Mouse (Mus musculus): ENCODE results near the gene Gpr87. TPM values are rescaled to one million over a fixed set of nuclear protein-coding genes. Genes with fewer than 3 reads are reported as not detected.

The Gpr87 gene
- 0.15 TPM in 1 of 2 replicates, not detected in the other for polyA plus RNA-seq (2015; fragmentation: Nextera tagmentation; extraction: Ambion mirVana)

DNA sequence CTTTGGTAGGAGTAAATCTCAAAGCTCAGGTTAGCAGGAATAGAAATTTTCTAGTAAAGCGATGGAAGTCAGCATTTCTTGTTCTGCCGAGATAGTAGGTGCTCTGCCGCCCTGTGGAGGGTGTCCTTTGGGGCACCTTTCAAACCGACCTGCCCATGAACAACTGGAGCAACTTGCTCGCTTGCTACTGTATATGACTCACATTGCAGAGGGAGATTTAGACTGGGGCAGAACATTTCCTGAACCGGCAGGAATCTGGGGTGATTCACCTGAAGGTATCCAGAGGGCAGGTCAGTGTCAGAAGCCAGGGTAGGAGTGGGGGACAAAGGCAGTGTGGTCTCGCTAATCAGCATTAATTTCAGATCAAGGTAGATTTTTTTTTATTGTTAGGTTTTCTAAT, at the start of gene Gpr87:
Gene Gpr87 (minus strand): TSS at position 167 of the 400 bp plus-strand sequence.
- no peaks in the 10 kb centered on the region for H3K27me3 ChIP-seq
- H3K9ac ChIP-seq, result no peak within 1 kb of the TSS
- no peaks in the 10 kb centered on the region for H3K36me3 ChIP-seq (ENCODE audit: poor library complexity, severe bottlenecking)
- WGBS, result 91% methylated on average over 7 of the region's 7 CpGs
- H3K4me2 ChIP-seq, result no peak within 1 kb of the TSS
- no peak for ATAC-seq
- H3K9me3 ChIP-seq (replicated peaks), result no peaks in the 10 kb centered on the region
- H3K27ac ChIP-seq, result no peak within 1 kb of the TSS
- H3K4me1 ChIP-seq, result no peaks in the 10 kb centered on the region
- no peak within 1 kb of the TSS for H3K4me3 ChIP-seq

DNA sequence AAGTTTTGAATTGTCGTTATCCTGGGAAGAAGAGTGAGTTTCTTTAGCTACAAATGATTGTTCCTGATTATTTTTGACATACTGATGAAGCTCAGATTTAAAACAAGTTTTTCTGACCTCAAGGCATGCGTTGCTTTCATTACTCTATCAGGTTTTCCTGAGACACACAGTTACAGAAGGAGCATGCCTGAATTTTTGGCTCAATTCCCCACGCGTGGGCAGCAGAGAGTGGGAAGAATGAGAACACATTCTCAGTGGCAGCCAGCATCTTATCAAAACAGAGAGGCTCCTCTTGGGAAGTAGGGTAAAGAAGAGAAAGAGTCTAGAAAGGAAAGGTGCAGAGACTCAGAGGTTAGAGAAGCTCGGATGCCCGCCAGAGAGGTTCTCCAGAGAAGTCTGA, 48.5 kb upstream of the Gpr87 start:
- Histone ChIP-seq H3K4me1 (no peaks in the 10 kb centered on the region), H3K36me3 (ENCODE audit: poor library complexity, severe bottlenecking) (no peaks in the 10 kb centered on the region), H3K27ac (no peak overlapping the region), H3K4me2 (no peak overlapping the region), H3K9ac (no peak overlapping the region), H3K27me3 (no peaks in the 10 kb centered on the region), H3K9me3 (replicated peaks) (no peaks in the 10 kb centered on the region), H3K4me3 (no peak overlapping the region)
- no peak for ATAC-seq
- 84% methylated on average over 6 of the region's 6 CpGs for WGBS

DNA sequence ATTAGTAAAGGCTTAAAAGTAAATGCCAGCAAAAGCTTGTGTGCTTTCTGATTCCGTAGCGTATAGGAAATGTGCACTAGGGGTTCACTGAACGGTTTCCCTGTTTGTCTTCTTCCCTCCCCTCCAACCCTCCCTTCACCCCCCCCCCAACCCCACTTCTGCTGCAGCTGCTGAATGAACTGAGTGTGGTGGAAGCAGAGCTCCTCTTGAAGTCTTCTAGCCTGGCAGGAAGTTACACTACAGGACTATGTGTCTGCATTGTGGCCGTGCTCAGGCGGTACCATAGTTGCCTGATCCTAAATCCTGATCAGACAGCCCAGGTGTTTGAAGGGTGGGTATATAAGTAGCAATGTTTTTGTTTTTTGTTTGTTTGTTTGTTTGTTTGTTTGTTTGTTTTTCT, 40.0 kb upstream of the Gpr87 start:
- Histone ChIP-seq H3K9ac (no peak overlapping the region), H3K27me3 (no peaks in the 10 kb centered on the region), H3K36me3 (ENCODE audit: poor library complexity, severe bottlenecking) (no peaks in the 10 kb centered on the region), H3K4me1 (no peaks in the 10 kb centered on the region), H3K4me3 (no peak overlapping the region), H3K9me3 (replicated peaks) (no peaks in the 10 kb centered on the region), H3K27ac (no peak overlapping the region), H3K4me2 (no peak overlapping the region)
- ATAC-seq, result no peak
- WGBS, result 86% methylated on average over 5 of the region's 5 CpGs

DNA sequence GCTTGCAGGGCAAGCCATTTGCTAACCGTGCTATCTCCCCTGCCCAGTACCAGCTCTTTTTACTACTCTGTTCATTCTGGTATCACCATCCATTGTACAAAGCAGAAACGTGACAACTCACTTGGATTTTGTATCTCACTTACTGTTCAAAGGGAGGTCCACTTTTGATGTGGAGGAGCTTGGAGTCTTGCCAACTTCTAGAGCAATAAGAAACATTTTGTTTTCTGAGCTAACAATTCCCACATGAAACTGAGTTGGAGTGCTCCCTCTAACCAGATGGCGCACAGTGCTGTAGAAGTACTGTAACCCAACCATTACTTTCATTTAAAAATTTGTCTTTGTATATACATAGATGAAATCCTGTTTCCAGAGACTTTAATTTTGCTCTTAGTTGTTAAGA, 36.0 kb upstream of the Gpr87 start:
- no peak overlapping the region for H3K9ac ChIP-seq
- 72% methylated on average over 3 of the region's 3 CpGs for WGBS
- no peak for ATAC-seq
- H3K27ac ChIP-seq, result no peak overlapping the region
- H3K4me2 ChIP-seq, result no peak overlapping the region
- H3K9me3 ChIP-seq (replicated peaks), result no peaks in the 10 kb centered on the region
- H3K36me3 ChIP-seq (ENCODE audit: poor library complexity, severe bottlenecking), result no peaks in the 10 kb centered on the region
- no peaks in the 10 kb centered on the region for H3K4me1 ChIP-seq
- no peak overlapping the region for H3K4me3 ChIP-seq
- H3K27me3 ChIP-seq, result no peaks in the 10 kb centered on the region

DNA sequence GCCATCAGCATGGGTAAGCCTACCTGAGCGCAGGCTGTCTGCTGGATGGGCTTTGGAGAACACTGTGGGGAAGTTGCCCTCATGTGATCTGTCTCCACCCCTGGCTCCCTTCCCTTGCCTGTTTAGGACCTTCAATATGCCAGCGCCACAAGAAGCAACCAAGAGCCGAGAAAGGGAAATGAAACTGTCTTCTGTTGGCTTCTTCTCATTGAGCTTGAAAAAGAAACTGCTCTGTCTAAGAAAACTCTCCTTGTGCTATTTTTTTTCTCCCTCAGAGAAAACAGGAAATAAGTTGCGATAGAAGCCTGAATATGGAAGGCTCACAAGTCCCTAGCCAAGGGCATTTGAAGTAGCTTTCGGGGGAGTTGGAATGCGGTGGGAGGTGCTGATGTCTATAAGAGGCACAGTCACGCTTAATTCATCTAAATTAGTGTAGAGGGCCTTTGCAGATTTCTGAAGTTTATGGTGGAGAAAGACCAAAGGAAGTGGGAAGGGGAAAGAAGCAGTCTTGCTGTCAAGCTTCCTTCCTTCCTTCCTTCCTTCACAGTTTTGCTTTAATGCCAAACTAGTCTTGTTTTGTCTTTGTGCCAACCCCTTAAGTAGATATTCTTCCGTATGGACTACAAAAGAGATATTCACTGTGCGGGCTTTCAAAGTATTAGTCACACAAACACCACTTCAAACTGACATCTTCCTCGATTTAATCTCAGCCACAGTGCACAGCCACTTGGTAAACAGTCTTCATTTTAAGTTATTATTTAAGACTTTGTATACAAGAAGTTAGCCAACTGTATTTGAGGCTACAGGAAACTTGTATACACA, 34.0 kb upstream of the Gpr87 start:
- Histone ChIP-seq H3K27ac (no peak overlapping the region), H3K9ac (no peak overlapping the region), H3K36me3 (ENCODE audit: poor library complexity, severe bottlenecking) (no peaks in the 10 kb centered on the region), H3K27me3 (no peaks in the 10 kb centered on the region), H3K4me1 (no peaks in the 10 kb centered on the region), H3K9me3 (replicated peaks) (no peaks in the 10 kb centered on the region), H3K4me2 (no peak overlapping the region), H3K4me3 (no peak overlapping the region)
- ATAC-seq, result no peak
- WGBS, result 81% methylated on average over 10 of the region's 10 CpGs

DNA sequence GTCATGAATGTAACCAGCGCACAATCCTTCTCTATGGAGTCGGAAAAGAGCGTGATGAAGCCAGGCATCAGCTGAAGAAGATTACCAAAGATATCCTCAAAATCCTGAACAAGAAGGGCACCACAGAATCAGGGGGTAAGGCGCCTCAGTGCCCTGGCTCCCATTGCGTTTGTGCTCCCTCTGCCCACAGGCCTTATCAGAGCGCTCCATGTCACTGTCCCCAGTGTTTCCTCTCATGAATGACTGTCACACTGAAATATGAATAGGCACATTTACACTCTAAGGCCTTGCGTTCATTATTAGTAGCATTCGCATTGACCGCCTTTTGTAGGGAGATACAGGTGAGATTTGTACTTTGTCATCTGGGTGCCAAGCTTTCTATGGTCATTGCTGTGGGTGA, 32.8 kb upstream of the Gpr87 start:
- Histone ChIP-seq H3K36me3 (ENCODE audit: poor library complexity, severe bottlenecking) (no peaks in the 10 kb centered on the region), H3K27me3 (no peaks in the 10 kb centered on the region), H3K4me2 (no peak overlapping the region), H3K9ac (no peak overlapping the region), H3K27ac (no peak overlapping the region), H3K4me3 (no peak overlapping the region), H3K4me1 (no peaks in the 10 kb centered on the region), H3K9me3 (replicated peaks) (no peaks in the 10 kb centered on the region)
- ATAC-seq, result no peak
- 95% methylated on average over 9 of the region's 9 CpGs for WGBS

DNA sequence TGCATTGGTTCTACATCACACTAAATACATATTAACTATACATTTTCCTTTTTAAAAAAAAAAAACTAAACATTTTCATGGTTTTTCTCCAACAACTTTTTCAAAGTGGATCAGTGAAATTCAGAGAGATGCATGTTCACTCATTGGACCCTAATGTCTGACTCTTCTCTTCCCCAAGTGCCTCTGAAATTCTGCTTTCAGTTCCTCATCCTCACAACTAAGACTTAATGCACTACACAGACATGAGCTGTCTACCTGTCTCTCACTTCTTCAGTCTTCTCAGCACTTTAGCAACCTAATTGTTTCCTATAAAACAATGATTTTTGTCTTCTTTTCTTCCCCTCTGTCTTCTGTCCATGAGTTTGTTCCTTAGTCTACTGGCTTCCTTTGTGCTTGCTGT, 30.5 kb upstream of the Gpr87 start:
- Histone ChIP-seq H3K9ac (no peak overlapping the region), H3K9me3 (replicated peaks) (no peaks in the 10 kb centered on the region), H3K27ac (no peak overlapping the region), H3K27me3 (no peaks in the 10 kb centered on the region), H3K4me3 (no peak overlapping the region), H3K4me2 (no peak overlapping the region), H3K36me3 (ENCODE audit: poor library complexity, severe bottlenecking) (no peaks in the 10 kb centered on the region), H3K4me1 (no peaks in the 10 kb centered on the region)
- ATAC-seq, result no peak

DNA sequence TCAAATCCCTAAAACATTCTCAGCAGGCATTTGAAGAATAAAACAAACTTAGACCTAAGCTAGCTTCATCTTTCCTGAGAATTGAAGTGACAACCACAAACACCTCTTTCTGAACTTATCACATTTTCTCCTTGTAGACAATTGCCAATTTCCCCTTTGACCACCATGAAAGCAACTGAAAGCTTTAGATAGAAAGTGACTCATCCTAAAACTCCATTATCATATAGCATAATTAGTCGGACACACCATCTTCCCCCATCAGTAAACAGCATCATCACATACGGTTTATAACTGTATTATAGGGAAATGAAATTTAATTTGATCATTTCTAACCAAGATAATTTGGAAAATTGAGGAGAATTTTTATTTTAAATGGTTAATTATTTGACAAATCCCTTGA, 27.4 kb upstream of the Gpr87 start:
- Histone ChIP-seq H3K27ac (no peak overlapping the region), H3K4me1 (no peaks in the 10 kb centered on the region), H3K9me3 (replicated peaks) (no peaks in the 10 kb centered on the region), H3K9ac (no peak overlapping the region), H3K27me3 (no peaks in the 10 kb centered on the region), H3K4me2 (no peak overlapping the region), H3K4me3 (no peak overlapping the region), H3K36me3 (ENCODE audit: poor library complexity, severe bottlenecking) (no peaks in the 10 kb centered on the region)
- 86% methylated on average over 2 of the region's 2 CpGs for WGBS
- ATAC-seq, result no peak

DNA sequence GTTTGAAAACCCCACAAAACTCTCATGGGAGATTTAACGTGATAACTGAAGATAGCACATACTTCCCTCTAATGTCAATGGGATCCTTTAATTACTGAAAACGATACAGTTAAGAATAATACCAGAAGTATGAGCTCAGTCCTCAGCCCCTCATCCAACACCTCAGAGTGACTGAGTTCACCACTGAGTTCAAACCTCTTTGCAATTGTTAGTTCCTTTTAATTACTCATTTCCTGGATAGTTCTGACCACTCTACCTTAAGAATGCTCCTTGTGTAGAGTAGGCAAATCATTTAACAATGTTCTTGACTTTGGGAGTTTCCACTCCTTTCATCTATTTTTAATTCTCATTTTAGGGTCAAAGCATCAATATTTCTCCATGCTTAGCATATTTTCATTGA, 24.4 kb upstream of the Gpr87 start:
- 91% methylated on average over 2 of the region's 2 CpGs for WGBS
- Histone ChIP-seq H3K4me1 (no peaks in the 10 kb centered on the region), H3K9ac (no peak overlapping the region), H3K4me3 (no peak overlapping the region), H3K4me2 (no peak overlapping the region), H3K27me3 (no peaks in the 10 kb centered on the region), H3K36me3 (ENCODE audit: poor library complexity, severe bottlenecking) (no peaks in the 10 kb centered on the region), H3K27ac (no peak overlapping the region), H3K9me3 (replicated peaks) (no peaks in the 10 kb centered on the region)
- ATAC-seq, result no peak

DNA sequence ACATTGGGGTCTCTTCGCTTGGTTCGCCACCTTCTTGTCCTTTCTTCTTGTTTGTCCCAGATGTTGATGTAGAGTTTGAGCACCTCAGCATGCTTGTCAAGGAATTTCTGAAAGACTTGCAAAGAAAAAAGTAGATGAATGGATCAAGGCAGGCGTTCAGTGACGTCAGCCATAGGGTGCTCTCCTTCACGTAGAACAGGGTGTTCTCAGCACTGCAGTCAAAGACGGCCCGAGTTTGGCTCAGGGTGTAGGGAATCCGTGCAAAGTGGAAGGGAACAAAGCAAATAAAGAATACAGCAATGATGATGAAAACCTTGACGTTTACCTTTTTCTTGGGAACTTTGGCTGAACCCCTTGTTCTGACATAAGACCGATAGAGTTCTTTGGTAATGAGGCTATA, 22.3 kb upstream of the Gpr87 start:
- Histone ChIP-seq H3K36me3 (ENCODE audit: poor library complexity, severe bottlenecking) (no peaks in the 10 kb centered on the region), H3K4me2 (no peak overlapping the region), H3K4me1 (no peaks in the 10 kb centered on the region), H3K4me3 (no peak overlapping the region), H3K27ac (no peak overlapping the region), H3K9me3 (replicated peaks) (no peaks in the 10 kb centered on the region), H3K27me3 (no peaks in the 10 kb centered on the region), H3K9ac (no peak overlapping the region)
- 91% methylated on average over 10 of the region's 10 CpGs for WGBS
- ATAC-seq, result no peak

DNA sequence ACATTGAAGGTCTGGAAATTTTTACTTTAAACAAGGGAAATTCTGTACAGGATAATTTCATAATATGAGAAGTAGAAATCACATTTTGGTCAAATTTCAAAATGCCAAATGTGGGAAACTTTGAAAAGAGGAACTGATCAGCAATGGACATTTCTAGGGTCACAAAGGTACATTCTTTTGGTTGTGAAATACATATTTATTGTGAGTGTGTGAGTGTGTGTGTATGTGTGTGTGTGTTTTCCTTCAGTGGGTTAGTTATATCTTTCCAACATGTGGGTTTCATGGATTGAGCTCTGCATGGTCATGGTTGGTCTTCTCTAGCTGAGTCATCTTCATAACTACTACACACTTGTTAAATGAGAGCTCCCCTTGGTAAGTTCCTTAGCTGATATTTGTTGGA, 17.5 kb upstream of the Gpr87 start:
- Histone ChIP-seq H3K4me2 (no peak overlapping the region), H3K4me1 (no peaks in the 10 kb centered on the region), H3K36me3 (ENCODE audit: poor library complexity, severe bottlenecking) (no peaks in the 10 kb centered on the region), H3K4me3 (no peak overlapping the region), H3K9me3 (replicated peaks) (no peaks in the 10 kb centered on the region), H3K9ac (no peak overlapping the region), H3K27ac (no peak overlapping the region), H3K27me3 (no peaks in the 10 kb centered on the region)
- ATAC-seq, result no peak

DNA sequence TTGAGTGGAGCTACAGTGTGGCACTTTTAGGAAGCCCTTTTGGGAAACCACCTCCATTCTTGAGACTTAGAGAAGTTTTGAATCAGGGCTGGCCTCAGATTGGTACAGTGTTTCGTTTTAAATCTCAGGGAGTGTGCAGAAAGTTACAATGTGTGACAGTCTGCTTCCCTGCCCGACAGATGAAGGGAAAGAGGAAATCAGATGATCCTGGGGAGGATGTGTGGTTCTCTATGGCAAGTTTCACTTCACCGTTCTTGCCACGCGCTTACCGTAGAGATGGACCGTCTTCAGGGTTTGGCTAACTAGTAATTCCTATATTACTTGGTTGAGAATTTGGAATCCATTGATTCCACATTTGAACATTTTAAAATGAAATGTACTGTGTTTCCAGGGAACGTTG, 16.9 kb upstream of the Gpr87 start:
- Histone ChIP-seq H3K27ac (no peak overlapping the region), H3K27me3 (no peaks in the 10 kb centered on the region), H3K4me3 (no peak overlapping the region), H3K36me3 (ENCODE audit: poor library complexity, severe bottlenecking) (no peaks in the 10 kb centered on the region), H3K4me2 (no peak overlapping the region), H3K9ac (no peak overlapping the region), H3K4me1 (no peaks in the 10 kb centered on the region), H3K9me3 (replicated peaks) (no peaks in the 10 kb centered on the region)
- no peak for ATAC-seq
- 93% methylated on average over 8 of the region's 8 CpGs for WGBS

DNA sequence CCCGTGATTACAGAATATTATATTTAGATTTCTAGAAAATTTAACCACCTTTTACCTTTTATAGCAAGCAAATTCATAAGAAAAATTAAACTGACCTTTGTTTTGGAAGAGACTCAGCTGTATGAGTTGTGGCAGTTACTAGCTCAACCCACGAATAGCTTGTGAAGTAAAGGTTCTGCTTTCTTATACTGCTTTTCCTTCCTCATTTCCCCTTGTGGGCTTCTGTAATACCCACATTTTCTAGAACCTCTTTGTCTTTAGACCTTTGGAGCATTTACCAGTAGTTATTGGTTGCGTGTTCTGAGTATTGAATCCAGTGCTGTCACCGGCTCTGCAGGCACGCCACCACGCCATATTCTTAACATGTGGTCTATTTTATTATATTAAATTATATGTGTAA, 15.8 kb upstream of the Gpr87 start, which contains the start of gene P2ry13:
Gene P2ry13 (minus strand): TSS at position 156 of the 400 bp plus-strand sequence.
- Histone ChIP-seq H3K4me2 (no peak within 1 kb of the TSS), H3K36me3 (ENCODE audit: poor library complexity, severe bottlenecking) (no peaks in the 10 kb centered on the region), H3K4me3 (no peak within 1 kb of the TSS), H3K27me3 (no peaks in the 10 kb centered on the region), H3K27ac (no peak within 1 kb of the TSS), H3K9me3 (replicated peaks) (no peaks in the 10 kb centered on the region), H3K9ac (no peak within 1 kb of the TSS), H3K4me1 (no peaks in the 10 kb centered on the region)
- no peak for ATAC-seq
- 95% methylated on average over 6 of the region's 6 CpGs for WGBS
